Mouse (Mus musculus) cerebellum, adult 2 months (tissue): ENCODE measurements around the gene Nfyb.

Experiments used
- CTCF ChIP-seq: fragments of 200-500 bp; IDR thresholded peaks from 2 replicates; pipeline ENCODE4 v1.5.1; 2011; ENCODE audit warnings: low read depth, mild to moderate bottlenecking, control low read depth, low read length, moderate library complexity, borderline replicate concordance; ENCODE audit not compliant: insufficient read depth
- POLR2A ChIP-seq: fragments of 200-500 bp; IDR thresholded peaks from 2 replicates; pipeline ENCODE4 v1.6.1; 2011; ENCODE audit warnings: low read length, control low read depth, borderline replicate concordance; ENCODE audit not compliant: insufficient read depth

- no peak for TF ChIP-seq CTCF
- no peak for TF ChIP-seq POLR2A
These were observed 18.6 kb downstream of the Nfyb start for GRCm38 (mm10) chr10:82745301-82745700.
